Mouse (Mus musculus) urinary bladder, adult 2 months (tissue): Measurements from ENCODE around the gene Hist3h2ba. TPM values are rescaled to one million over a fixed set of nuclear protein-coding genes. Genes with fewer than 3 reads are reported as not detected.
A peak's percentile ranks its signal among the peaks of the same experiment; 100 is the strongest.

Experiments used
- DNase-seq: peaks from one replicate; pipeline ENCODE4 v3.0.0; 2022; ENCODE audit warnings: low spot score
- polyA plus RNA-seq: library from polyadenylated mRNA; depleted of rRNA; stranded (reverse); fragments of >200 nt; gene quantifications from 2 replicates; pipeline ENCODE4 v1.2.3, GENCODE M21; 2012

Gene Hist3h2ba
- polyA plus RNA-seq, 1 experiment = 2.2 TPM

DNA sequence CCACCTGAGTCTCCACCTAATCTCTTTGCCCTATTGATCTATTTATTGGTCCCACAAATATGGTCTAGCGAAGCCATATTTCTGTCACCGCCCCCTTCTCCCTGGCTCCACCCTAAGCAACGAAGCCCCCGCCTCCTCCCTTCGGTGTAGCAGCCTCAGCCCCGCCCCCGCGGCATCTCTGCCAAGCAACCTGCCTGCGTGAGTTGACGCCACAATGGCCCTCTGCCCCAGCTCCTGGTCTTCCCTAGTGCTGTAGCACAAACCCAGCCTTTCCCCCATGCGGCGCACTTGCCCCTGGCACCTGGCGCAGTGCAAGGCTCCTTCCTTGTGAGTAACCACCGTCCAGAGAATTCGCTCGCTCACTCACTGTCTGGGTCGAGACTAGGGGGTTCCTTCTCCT, 14.8 kb downstream of the Hist3h2ba start:
- DNase-seq = peak; percentile 21

DNA sequence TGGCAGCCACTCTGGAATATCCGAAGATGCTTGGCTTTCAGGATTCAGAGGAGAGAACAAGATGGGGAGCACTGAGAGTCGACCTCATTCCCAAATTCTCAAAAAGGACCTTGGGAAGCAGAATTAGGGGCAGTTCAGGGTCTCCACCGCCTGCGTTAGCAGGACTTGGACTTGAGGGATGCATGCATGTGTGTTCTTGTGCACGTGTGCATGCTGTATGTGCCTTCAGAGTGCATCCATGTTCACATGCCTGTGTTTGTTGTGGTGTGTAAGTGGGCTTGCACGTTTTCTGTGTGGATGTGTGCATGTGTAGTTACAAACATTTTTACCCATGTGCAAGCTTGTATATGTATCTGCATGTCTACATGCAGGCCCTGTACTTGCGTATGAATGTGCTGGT, 15.5 kb downstream of the Hist3h2ba start:
- peak; percentile 6 for DNase-seq

DNA sequence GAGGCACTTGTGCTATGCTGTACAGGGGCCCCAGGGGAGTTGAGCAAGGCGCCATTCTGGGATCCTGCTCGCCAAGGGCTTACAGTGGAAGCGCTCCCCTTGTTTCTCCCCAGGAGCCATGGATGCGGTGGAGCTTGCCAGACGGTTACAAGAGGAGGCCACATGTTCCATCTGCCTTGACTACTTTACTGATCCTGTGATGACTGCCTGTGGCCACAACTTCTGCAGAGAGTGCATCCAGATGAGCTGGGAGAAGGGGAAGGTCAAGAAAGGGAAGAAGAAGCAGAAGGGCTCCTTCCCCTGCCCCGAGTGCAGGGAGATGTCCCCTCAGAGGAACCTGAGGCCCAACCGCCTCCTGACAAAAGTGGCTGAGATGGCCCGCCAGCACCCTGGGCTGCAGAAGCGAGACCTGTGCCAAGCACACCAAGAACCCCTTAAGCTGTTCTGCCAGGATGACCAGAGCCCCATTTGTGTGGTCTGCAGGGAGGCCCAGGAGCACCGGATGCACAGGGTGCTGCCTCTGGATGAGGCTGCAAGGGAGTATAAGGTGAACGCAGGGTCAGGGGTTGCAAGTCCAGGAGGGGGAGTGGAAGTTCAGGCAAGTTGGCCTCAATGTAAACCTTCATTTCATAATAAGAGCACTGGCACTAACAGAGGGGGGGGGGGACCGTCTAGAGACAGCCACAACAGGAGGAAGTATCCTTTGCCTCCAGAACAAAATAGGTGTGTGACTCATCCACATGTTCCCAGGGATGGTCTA, 16.5 kb downstream of the Hist3h2ba start:
- DNase-seq = peak; percentile 16

DNA sequence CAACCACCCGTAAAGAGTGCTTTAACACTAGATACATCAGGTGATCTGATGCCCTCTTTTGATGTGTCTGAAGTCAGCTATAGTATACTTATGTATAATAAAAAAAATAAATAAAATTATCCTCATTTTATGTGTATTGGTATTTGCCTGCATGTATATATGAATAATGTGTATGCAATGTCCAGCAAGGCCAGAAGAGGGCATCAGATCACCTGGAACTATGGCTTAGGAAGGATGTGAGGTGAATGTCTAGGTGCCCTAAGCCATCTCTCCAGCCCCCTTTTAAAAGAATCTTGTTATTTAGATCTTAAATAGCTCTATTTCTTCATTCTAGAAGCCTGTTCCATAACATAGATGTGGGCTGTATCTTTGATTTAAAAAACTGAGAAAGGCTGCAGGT, 18.6 kb downstream of the Hist3h2ba start:
- DNase-seq = no peak

DNA sequence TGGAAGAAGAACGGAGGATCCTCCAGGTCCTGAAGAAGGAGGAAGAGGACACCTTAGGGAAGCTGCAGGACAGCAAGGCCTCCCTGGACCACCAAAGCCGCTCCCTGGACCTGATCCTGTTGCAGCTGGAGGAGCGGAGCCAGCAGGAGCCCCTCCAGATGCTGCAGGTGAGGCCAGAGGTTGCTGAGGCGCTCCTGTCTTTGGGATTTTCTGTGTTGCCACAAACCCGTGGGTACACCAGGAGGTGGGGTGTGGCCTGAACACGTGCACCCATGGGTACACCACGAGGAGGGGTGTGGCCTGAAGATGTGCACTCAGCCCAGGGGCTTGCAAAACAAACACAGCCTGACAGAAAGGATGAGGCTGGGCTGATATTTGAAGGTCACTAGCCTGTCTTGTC, 19.8 kb downstream of the Hist3h2ba start:
- no peak for DNase-seq

DNA sequence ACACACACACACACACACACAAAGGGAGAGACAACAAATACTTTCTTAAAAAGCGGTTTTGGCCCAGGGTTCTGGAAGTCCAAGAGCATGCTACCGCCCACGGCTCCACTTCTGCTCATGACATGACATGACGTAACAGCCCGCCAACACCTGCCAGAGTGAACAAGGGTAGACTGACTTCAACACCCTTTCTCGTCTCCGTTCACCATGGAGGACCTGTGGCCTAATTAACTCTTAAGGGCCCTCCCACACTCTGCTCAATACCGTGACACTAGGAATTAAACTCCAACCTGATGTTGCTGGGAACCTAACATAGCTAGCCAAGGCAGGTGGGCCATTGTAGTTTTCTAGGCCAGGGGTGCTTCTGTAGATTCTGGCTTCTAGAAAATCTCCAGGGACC, 20.3 kb downstream of the Hist3h2ba start:
- DNase-seq = no peak

DNA sequence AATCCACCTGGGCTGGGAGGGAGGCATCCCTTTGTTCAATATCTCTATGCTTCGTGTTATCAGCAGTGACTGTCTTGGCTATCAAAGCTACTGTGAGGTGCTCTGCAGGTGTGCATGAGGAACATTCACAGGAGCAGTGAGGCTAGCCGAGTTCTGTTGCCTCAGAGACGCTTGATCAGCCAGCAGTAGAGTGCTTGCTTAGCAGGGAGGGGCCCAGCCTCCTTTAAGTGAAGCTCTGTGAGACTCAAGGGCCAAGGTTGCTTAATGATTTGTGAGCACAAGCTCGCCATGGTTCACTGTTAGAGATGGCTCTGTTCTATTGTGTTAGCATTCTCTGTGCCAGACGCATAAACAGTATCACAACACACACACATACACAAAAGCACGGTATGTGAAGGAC, 20.9 kb downstream of the Hist3h2ba start:
- no peak for DNase-seq

DNA sequence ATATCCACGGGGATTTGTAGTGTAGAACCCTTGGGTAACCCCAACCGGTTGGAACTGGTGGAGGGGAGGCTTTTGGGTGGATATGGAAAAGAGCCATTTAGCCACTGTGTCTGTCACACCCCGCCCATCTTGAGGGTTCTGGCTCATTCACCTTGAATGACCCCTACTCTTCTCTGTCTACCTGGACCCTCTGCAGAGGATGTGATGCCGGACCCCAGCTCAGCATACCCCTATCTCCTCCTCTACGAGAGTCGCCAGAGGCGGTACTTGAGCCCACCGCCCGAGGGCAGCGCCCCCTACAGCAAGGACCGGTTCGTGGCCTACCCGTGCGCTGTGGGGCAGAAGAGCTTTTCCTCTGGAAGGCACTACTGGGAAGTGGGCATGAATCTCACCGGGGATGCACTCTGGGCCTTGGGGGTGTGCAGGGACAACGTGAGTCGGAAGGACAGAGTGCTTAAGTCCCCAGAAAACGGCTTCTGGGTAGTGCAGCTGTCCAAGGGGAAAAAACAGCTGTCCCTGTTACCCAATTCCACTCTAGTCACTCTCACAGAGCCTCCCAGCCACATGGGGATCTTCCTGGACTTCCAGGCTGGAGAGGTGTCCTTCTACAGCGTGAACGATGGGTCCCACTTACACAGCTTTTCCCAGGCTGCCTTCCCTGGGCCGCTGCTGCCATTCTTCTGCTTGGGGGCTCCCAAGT, 22.3 kb downstream of the Hist3h2ba start:
- DNase-seq = peak; percentile 15

DNA sequence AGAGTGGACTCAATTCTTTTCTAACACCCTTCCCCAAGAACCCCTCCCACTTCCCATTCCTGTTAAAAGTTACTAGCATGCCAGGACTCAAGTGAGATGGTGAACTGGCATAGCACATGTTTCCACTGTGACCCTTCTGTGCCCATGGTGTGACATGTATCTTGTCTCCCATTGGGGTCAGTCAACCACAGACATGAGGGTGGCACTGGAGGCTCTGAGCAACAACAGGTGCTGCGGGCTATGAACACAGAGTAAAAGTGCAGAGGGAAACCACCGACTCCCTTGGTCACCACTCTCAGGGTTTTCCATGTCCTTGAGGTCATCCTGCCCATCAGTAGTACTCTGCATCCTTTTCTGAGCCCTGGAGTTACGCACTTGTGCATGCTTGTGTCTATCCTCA, 23.1 kb downstream of the Hist3h2ba start:
- peak; percentile 13 for DNase-seq

DNA sequence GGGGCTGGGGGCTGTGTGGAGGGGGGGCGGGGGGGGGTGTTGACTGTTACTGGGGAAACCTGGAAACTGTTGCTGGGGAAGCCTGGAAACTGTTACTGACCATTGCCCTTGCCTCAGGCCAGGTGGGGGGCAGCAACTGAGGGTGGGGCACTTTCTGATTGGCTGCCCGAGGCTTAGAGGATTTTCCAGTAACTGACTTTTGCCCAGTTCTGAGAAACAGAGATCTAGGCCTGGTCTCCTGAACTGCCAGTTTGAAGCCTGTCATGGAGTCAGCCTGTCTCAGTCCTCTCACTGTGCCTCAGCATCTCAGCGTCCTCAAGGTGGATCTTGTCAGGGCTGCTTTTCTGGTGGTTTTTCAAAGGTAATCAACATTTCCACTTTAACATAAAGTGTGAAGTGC, 25.7 kb downstream of the Hist3h2ba start:
- DNase-seq = no peak

DNA sequence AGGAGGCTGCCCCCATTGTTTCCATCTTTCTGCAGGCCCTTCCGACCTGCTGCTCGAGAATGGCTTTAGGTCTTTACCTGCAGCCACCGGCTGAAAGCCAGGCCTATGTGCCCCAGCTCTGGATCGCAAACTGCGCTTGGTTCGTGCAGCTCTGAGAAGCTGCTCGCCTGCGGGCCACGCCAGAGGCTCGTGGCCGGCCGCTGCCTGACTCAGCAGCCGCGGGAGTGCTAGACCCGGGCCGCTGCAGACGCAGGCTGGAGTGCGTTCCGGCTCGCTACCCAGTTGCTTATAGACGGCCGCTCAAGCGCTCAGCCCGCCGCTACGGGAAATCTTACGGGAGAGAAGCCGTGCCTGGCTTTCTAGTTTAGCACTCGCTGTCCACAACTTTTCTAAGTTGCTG, 28.4 kb downstream of the Hist3h2ba start:
- DNase-seq = no peak

DNA sequence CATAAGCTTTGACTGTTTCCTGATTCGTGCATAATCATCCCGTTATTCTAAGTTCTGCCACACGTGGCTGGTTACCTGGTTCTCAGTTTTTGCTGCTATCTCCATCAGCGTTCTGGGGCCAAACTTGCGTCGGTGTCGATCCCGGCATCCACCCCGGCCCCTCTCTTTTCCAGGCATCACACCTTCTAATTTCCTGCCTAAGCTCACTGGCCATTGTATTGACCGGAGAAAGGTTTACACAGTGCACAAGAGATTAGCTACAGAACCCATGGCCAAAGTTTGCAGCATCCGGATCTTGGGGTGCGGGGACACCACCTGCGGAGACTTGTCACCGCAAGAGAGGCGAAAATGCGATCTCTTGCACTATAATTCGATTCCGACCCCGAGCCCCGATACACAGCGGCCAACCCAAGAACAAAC, 28.9 kb downstream of the Hist3h2ba start:
- no peak for DNase-seq

DNA sequence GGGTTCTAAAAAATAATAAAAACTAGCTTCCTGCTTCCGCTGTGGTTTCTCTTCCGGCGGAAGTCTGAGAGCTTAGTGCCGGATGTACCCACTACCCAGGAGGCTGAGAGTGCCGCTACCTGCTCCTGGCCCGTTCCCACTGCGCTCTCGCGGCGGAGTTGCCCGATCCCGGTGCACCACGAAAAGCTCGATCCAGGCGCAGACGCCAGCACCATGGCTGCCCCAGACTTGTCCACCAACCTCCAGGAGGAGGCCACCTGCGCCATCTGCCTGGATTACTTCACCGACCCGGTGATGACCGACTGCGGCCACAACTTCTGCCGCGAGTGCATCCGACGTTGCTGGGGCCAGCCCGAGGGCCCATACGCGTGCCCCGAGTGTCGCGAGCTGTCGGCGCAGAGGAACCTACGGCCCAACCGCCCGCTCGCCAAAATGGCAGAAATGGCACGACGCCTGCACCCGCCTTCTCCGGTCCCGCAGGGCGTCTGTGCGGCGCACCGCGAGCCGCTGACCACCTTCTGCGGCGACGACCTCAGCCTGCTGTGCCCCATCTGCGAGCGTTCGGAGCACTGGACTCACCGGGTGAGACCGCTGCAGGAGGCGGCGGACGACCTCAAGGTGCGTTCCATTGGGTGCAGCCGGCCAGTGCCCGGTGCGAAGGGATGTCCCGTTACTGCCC, 29.4 kb downstream of the Hist3h2ba start, which contains the start of gene Trim11:
TSS of gene Trim11 (plus strand) at position 67 of the 679 bp plus-strand sequence.
- DNase-seq = peak; percentile 47

DNA sequence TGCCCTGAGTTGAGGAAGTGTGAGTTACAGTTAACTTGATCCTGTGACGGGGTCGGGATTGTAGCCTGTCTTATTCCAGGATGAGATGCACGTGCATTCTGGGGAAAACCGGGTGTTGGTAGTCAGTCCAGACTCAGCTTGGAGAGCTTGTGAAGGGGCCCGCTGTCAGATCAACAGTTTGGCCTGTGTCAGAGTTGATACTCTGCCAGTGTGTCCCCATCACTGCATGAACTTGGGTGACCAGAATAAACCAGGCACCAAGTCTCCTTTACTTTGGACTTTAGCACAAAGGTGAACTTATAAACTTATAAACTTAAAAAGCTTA, 29.9 kb downstream of the Hist3h2ba start:
- no peak for DNase-seq

DNA sequence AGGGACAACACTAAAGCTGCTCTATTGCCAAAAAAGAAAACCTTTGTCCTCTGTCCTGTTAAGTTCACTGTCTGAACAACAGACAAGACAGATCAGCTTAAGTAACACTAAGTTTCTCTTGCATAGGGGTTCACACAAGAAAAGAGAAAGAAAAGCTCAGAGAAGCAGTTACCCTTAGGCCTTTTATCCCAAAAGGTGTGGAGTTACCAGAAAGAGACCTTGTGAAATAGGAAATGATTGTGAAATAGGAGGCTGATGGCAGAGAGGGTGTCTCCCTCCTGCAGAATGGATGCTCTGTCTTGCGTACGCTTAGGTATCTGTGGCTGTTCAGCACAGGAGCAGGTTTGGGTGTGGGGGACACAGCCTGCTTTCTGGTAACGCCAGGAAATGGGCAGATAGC, 30.5 kb downstream of the Hist3h2ba start:
- no peak for DNase-seq

DNA sequence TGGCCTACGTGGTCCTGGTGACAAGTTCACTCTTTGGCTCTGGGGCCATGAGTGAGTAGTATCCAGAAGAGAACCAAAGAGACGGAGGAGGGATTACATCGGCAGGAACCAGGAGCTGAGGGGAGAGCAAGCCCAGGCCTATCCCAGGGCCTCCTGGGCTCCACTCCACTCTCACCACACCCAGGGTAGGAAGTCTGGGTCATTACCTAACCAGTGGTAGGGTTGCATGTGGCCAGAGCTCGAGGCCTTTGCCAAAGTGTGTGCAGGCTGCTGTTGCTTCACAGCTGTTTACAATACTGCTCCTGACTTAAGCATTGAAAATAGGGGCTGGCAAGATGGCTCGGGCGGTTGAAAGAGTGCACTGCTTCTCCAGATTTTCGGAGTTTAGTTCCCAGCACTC, 30.9 kb downstream of the Hist3h2ba start:
- DNase-seq = no peak

DNA sequence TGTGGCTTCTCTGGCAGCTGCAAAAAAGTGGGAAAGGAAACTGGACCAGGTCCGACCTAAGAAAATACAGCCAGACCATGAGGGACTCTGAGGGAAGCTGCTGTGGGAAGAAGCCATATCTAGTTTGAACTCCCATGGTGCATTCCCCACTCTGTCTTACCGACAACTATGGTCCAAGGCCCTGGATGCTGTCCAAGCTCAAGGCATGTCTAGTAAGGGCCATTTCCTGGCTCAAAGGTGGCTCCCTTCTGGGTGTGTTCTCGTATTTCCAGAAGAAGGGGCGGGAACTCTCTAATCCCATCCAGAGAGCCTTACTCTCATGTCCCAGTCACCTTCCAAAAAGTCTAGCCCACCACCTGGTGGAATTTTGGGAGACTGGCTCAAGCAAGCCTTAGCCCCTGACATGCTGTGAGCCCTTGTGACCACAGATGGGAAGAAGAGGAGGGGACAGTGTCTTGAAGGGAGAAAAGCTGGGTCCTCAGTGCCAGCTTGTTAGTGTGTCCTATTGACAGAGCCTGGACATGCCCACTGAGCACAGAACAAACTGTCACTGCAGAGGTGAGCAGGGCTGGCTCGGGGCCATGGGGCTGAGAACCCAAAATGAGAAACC, 31.8 kb downstream of the Hist3h2ba start:
- DNase-seq = no peak

DNA sequence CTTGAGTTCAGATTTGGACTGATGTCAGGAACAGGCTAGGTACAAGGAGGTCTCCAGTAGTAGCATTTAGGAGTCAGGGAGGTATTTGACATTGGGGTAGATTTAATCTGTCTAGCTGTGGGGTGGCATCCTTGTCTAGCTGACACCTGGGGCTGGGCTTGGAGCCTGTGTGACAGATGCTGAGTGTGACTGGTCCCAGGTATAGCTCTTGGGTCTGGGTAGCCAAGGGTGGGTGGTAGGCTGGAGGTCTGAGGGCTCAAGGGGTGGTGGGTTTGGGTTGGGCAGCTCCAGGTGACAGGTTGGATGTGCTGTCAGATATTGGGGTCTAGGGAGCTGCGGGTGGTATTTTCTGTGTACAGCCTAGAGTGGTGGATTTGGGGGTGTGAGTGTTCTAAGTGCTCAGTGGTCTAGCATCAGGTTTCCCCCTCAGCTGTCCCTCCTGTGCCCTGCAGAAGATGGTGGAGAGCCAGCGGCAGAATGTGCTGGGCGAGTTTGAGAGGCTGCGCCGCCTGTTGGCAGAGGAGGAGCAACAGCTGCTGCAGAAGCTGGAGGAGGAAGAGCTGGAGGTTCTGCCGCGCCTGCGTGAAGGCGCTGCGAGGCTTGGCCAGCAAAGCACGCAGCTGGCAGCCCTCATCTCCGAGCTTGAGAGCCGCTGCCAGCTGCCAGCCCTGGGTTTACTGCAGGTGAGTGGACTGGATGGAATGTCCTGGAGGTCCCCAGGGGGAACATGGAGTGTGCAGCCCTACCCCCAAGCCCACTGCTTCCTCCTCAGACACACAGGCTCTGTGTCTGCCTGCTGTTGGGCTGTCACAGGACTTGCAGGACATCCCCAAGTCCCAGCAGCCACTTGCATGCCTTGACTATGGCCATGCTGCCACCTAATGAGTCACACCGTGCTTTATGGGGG, 33.1 kb downstream of the Hist3h2ba start:
- no peak for DNase-seq

DNA sequence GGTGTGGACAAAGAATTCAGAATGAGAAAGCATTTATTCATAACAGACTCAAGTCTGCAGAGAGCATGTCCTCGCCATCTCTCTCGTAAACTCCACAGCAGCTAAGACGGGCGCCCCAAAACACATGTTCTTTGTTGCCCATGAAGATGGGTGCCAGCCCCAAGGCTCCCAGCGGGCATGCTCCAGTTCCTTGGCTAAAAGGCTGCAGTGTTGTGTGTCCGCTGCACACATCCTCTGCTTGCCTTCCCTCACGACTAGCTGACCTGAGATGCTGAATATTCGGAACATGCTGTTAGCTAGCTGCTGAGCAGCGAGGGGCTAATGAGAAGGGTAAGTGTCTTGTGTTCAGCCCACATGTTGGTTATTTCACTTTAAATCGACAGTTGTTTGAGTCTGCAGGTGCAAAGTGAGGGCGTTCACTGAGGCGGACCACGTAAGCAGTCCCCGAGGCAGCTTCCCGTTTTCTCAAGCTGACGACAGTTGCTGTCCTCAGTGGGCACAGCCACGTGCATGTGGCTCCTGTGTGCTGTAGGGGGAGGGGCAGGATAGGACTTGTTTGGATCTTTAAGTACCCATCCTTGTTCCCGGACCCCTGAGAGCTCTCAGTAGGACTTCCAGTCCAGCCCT, 33.9 kb downstream of the Hist3h2ba start:
- no peak for DNase-seq

DNA sequence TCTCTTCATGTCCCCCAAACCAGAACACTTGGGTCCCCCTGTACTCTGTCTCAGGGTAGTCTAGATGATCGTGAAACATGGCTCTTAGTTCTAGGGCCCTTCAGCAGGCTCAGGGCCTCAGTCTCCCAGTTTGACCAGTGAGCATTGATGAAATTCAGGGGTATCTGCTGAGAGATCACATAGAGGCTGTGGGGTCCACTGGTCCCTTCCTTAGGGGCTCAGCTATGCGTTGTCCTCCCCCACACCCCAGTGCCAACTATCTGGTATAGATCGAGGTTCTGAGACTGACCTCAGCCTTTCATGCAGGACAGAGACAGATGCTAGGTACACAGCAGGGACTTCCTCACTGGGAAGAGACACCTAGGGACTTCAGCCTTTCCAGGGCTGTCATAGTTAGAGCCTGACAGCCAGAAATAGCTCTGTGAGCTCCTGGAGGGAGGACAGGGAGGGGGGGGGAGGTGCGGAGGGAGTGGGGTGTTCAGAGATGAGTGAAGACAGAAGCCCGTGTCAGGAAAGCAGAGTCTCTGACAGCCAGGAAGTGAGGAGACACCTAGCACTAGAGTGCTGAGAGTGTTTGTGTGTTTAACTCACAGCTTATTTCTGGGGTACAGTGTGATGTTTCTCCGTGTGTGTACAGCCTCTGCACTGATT, 35.1 kb downstream of the Hist3h2ba start:
- no peak for DNase-seq
